Comparison of ENCODE assay signal across 8 mouse cellular contexts in genomic region chr1:93803556-93804507, GRCm38 (mm10). TPM values are rescaled to one million over a fixed set of nuclear protein-coding genes. Genes with fewer than 3 reads are reported as not detected.
DNase-seq lines count a peak whose midpoint lies in the region; ATAC-seq and TF ChIP-seq lines count a peak whose summit lies in the region.

TSS of gene Ing5 (plus strand) at chr1:93803965.

- no peaks in the 10 kb centered on the region for H3K9me3 ChIP-seq in hindbrain, embryonic 15.5 days

- peak; percentile 88 for ATAC-seq in Patski
- ATAC-seq in hindbrain, embryonic 15.5 days (ENCODE audit: low FRiP score, low read depth): peak; percentile 94

- H3K4me1 ChIP-seq in hindbrain, embryonic 15.5 days (replicated peaks): peaks cover 37% of the 10 kb centered on the region

- no peaks in the 10 kb centered on the region for H3K27me3 ChIP-seq in Patski
- no peaks in the 10 kb centered on the region for H3K27me3 ChIP-seq in hindbrain, embryonic 15.5 days

- H3K9ac ChIP-seq in hindbrain, embryonic 15.5 days: peak within 1 kb of the TSS; percentile 84

- POLR2A ChIA-PET in Patski (lab: Charles Lee): no interaction called here

- in situ Hi-C loops in Patski (cut with MboI; ENCODE audit: low pct_unique_long_range_greater_than_20kb): no loop called here

- CTCF ChIA-PET in Patski (lab: Charles Lee): interaction anchor here (0.7 to 1.0 kb wide), 2 partner anchors 11 to 36 kb away, joined by 3 read pairs; no protein-coding TSS in a partner anchor

- DNase-seq in Patski (ENCODE audit: low read depth, low spot score): peak; percentile 78
- peak; percentile 100 for DNase-seq in cerebellum, postnatal 14 days
- peak; percentile 100 for DNase-seq in frontal cortex, postnatal 25 days (ENCODE audit: low spot score in 2 of 2)
- peak; percentile 99 for DNase-seq in left cerebral cortex, adult 11 months (ENCODE audit: low spot score)
- peak; percentile 99 to 100 for DNase-seq in lung, postnatal 4 days
- DNase-seq in retina, postnatal 7 days (ENCODE audit: low read depth, low spot score): peak; percentile 98
- DNase-seq in urinary bladder, adult 2 months (ENCODE audit: low spot score): peak; percentile 100

- peak within 1 kb of the TSS; percentile 99 for H3K27ac ChIP-seq in hindbrain, embryonic 15.5 days (replicated peaks)

- H3K4me3 ChIP-seq in hindbrain, embryonic 15.5 days: peak within 1 kb of the TSS; percentile 79

- H3K4me2 ChIP-seq in hindbrain, embryonic 15.5 days: peak within 1 kb of the TSS; percentile 94

- H3K36me3 ChIP-seq in hindbrain, embryonic 15.5 days: peaks cover 20% of the 10 kb centered on the region

- no peak for TF ChIP-seq CTCF in Patski (IDR thresholded peaks at IDR 0.05)

- WGBS in hindbrain, embryonic 15.5 days: under 1% methylated on average over 69 of the region's 94 CpGs

RNA-seq across cellular contexts. Expression of gene Ing5, which starts in this region (rescaled TPM):
- 10.4 TPM for polyA plus RNA-seq in Patski (2021)
- polyA plus RNA-seq in hindbrain, embryonic 15.5 days (2015; fragmentation: Nextera tagmentation; extraction: Ambion mirVana): 9.8 and 9.9 TPM in 2 replicates
- polyA plus RNA-seq in urinary bladder, adult 2 months (2012; rRNA removed): 12.4 and 14.2 TPM in 2 replicates

Comparison
In these comparisons a context has a peak if more than half of its experiments do, and no peak if none do; other contexts are left out.
1. Peak in every context shown above with its lines: DNase-seq, ATAC-seq, H3K4me3 ChIP-seq and H3K27ac ChIP-seq.